Mouse (Mus musculus) CD4-positive helper T cell, adult 2 months (primary cell): ENCODE measurements around the gene Adam19.
A peak's percentile ranks its signal among the peaks of the same experiment; 100 is the strongest.

ENCODE experiments used
- DNase-seq: peaks from one replicate; pipeline ENCODE4 v3.0.0-alpha.2; 2012; ENCODE audit warnings: low read depth, missing footprints, low spot score

Adam19 gene

GRCm38 (mm10) chr11:46054911-46055895 is 589 bp upstream of the Adam19 start:
- no peak for DNase-seq

GRCm38 (mm10) chr11:46056770-46057411 is 1.1 kb downstream of the Adam19 start:
- DNase-seq = peak; percentile 47

GRCm38 (mm10) chr11:46058011-46058410 is 2.2 kb downstream of the Adam19 start:
- DNase-seq = no peak

GRCm38 (mm10) chr11:46058916-46059315 is 3.1 kb downstream of the Adam19 start:
- peak; percentile 33 for DNase-seq

- no peak for DNase-seq
These were observed 4.3 kb downstream of the Adam19 start for GRCm38 (mm10) chr11:46059887-46060650.

- no peak for DNase-seq
These were observed 4.8 kb downstream of the Adam19 start for GRCm38 (mm10) chr11:46060651-46061020.

GRCm38 (mm10) chr11:46061776-46062445 is 6.1 kb downstream of the Adam19 start:
- no peak for DNase-seq

GRCm38 (mm10) chr11:46062569-46062968 is 6.8 kb downstream of the Adam19 start:
- no peak for DNase-seq

- no peak for DNase-seq
These were observed 7.4 kb downstream of the Adam19 start for GRCm38 (mm10) chr11:46062993-46063731.

GRCm38 (mm10) chr11:46064767-46065166 is 9.0 kb downstream of the Adam19 start:
- DNase-seq = no peak

- DNase-seq = no peak
These were observed 9.6 kb downstream of the Adam19 start for GRCm38 (mm10) chr11:46065201-46066011.

GRCm38 (mm10) chr11:46067371-46068060 is 11.7 kb downstream of the Adam19 start:
- no peak for DNase-seq

GRCm38 (mm10) chr11:46068756-46069407 is 13.1 kb downstream of the Adam19 start:
- DNase-seq = no peak

- no peak for DNase-seq
These were observed 13.7 kb downstream of the Adam19 start for GRCm38 (mm10) chr11:46069408-46070003.

- DNase-seq = no peak
These were observed 14.4 kb downstream of the Adam19 start for GRCm38 (mm10) chr11:46070161-46070560.

GRCm38 (mm10) chr11:46070789-46071188 is 15.0 kb downstream of the Adam19 start:
- peak; percentile 51 for DNase-seq

- no peak for DNase-seq
These were observed 16.8 kb downstream of the Adam19 start for GRCm38 (mm10) chr11:46072466-46073060.
